Mouse (Mus musculus) frontal cortex, adult 2 months (tissue): Measurements from ENCODE around the gene Selenos. TPM values are rescaled to one million over a fixed set of nuclear protein-coding genes. Genes with fewer than 3 reads are reported as not detected.

Experiments
- DNase-seq, 2 experiments: peaks; one replicate each; pipeline ENCODE4 v3.0.0; 2022; ENCODE audit warnings: low spot score in 1 of 2; ENCODE audit errors: extremely low spot score in 1 of 2
- polyA plus RNA-seq: library from polyadenylated mRNA; depleted of rRNA; stranded (reverse); fragments of >200 nt; gene quantifications from 2 replicates; pipeline ENCODE4 v1.2.3, GENCODE M21; 2012; rRNA removed

Gene Selenos
- polyA plus RNA-seq, result 81.5 and 83.9 TPM in 2 replicates

DNA sequence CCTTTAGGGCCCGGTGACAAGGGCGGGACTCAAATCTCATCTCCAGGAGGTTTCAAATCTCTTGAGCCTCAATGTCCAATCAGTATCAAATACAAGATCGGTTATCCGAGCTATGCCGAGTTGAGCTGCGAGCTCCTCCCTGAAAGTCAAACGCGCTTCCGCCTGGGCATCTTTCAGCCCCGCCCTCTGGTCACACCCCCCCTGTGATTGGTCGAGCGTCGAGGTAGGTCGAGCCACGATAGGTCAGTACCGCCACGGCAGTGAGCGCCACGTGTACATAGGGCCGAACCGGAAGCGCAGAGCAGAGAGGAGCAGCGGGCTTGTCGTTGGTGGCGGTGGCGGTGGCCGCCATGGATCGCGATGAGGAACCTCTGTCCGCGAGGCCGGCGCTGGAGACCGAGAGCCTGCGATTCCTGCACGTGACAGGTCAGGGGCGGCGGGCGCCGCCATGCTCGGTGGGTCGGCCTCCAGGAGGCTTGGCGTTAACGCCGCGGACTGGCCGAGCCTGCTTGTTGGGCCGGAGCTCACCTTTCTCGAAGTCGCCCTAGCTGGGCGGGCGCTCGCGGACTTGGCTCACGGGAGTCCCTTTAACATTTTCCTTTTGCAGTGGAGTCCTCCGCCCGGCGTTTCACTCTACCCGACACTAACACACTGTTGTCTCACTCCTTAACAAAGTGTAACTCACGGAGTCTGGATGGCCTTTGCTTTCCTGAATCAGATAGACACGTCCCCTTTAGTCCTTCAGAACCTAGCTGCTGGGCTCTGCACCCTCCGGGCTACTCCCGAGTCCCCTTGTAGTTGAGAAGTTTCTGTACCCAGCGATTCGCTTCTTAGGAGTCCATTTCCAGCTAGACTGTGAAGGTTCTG, at the start of gene Selenos:
Selenos (plus strand) TSS at position 286 of the 867 bp plus-strand sequence.
- peak; percentile 95 to 97 for DNase-seq

DNA sequence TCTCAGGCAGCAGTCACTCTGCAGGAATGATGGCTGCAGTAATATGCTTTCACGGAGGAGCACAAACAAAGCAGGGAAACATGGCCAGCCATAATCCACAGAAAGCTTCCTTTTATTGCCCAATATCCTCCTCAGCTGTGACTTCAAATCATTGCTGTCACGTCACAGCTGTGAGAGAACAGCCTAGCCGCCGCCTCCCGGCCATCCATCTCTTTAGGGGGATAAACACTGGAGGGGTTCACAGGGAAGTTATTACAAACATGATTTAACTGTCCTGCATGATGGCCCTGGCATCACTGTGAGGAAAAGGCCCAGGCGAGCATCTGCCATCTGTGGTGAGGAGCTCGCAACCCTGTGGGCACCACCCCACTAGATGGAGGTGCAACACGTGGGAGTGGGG, 42.6 kb upstream of the Selenos start:
- DNase-seq, result no peak

DNA sequence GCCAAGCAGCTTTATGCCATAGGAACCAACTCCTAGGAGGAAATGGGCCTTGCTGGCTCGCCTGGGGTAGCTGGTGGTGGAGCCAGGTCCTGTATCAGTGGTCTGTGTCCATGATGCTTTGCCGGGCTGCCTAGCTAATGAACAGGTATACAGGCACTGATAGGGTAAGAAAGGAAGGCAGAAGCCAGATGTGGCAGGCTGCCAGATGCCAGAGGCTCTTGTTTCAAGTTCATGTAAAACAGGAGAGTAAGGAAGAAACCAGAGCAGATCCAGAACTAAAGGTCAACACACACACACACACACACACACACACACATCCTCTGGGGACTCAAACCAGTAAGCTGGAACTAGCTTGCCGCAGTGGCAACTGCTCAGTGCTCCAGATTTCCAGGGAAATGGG, 41.2 kb upstream of the Selenos start:
- no peak for DNase-seq

DNA sequence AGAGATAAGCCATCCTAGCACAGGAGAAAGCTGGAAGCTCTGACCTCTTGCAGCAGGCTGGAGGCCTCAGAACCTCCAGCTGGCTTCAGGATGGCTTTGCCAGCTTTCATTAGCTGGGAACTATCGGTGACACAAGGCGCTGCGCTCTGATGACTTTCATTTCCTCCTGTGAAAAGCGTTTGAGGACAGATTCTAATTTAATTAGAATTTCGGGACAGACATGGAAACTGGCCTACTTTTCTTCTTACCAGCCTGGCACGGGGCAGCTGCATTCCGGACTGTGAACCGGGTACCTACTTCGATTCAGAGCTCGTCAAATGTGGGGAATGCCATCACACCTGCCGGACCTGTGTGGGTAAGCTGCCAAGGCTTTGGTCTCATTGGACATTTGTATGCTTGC, 40.7 kb upstream of the Selenos start:
- DNase-seq, result no peak

DNA sequence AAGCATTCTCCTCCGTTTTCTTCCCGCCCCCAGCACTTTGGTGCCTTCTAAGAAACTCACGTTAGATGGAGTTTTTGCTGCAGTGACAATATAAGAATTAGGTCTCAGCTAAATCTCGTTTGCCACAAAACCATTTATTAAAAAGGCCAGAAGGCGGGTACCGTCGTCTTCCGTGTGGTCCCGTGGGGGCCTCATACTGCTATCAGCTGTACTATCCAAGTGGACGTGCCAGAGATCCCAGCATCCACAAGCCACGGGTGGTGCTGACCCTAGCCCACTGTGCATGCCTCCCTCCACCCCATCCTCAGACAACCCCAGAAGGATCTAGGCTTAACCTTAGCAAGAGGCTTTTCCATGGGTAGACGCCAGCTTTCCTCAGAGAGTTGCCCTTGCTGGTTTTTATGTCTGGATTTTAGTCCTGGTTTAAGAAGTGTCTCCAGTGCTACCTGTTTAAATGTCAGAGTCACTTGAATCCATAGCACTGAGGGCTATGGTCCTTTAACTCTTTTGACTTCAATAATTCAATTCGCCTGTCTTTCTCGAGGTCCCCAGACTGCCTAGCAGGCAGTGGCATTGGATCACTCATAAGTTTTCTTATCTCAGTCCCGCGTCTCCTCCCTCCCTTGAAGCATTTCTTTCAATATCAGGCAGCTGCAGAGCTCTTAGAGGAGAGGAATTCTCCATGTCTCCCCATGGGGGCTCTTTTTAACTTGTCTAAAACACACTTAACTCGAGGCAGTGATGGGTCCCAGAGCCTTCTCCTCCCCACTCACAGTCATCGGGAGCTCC, 39.2 kb upstream of the Selenos start:
- DNase-seq, result no peak

DNA sequence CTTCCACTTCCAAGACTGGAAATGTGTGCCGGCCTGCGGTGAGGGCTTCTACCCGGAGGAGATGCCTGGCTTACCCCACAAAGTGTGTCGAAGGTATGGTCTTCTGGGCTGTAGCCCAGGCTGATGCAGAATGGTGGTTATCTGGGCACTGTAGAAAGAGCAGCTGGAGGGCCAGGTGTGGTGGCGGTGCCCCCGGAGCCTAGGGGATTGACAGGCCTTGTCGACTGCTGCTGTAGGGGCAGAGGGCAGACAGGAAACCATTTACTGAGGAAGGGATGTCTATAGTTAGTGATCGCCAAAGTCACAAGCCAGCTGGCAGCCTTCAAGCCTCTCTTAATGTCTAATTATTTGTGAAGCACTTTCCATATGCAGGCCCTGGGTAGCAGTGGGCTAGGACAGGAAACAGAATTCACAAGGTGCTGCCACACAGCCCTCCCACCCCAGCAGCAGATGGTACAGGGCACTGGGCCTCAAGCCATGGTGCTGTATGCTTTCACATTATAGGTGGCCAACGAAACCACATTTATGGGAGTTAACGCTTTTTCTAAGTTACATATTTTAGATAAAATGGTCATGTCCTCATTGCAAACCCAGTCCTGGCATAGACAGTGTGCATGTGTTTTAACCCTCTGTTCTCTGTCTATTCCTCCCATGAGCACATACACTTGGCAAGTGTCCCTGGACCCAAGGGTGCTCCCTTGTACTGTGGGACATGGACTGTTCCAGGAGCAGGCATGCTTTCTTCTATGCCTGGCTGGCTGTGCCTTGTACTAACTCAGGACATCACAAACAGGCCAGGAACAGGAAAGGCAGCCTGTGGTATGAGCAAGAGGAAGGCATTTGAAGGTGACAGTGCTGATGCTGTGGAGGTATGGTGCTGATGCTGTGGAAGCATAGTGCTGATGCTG, 35.6 kb upstream of the Selenos start, which contains the start of gene Gm45213:
Gm45213 (plus strand) TSS at position 51 of the 908 bp plus-strand sequence.
- DNase-seq, result no peak

DNA sequence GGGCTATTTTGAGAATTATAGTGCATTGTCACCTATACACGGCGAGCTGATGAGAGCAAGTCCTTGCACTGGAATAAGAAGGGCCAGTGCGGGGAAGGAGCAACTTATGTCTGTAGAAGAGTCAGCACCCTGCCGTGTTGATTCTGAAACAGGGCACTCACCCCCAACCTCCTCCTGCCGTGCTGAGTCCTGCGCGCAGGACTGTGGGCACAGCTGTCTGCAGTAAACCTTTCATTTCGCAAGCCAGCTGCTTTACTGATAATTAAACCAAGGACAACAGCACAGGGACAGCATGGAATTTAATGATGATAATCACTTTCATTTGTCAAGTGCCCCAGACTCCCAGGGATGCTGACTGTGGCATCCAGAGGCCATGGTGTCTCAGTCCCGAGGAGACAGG, 34.8 kb upstream of the Selenos start:
- DNase-seq, result no peak

DNA sequence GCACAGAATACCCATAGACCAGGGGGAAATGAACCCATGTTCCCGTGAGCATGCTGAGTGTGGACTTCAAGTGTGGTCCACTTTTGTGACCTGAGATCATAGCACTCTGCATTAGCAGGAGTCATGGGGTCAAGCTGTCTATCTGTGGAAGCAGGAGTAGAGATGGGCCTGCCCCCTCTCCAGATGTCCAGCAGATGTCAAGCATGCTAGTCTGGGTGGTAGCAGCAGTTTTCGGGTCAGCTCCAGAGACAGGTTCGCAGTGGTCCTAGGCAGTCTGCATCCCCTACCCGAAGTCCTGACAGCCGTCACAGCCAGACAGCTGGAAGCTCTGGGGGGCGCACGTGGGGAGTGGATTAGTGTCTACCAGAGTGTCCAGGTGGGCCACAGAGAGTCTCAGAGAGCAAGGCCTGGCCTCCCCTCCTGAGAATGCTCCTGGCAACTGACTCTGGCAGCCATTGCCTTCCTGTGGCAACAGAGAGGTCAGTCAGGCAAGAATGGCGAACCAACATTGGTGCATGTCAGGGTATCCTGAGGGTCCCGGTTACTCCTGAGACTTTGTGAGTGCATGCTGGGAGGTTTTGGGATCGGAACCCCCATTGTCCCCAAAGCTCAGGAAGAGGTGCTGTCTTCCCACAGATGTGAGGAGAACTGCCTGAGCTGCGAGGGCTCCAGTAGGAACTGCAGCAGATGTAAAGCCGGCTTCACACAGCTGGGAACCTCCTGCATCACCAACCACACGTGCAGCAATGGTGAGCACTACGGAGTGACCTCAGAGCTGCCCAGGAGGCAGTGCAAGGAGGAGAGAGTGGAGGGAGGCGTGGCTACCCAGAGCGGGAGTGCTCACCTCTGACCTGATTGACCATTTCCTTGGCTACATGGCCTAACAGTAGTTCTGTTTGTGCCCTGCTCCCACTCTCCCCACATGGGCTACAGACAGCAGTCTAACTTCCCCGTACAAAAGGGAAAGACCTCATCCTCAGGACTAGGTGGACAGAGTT, 32.2 kb upstream of the Selenos start:
- no peak for DNase-seq

DNA sequence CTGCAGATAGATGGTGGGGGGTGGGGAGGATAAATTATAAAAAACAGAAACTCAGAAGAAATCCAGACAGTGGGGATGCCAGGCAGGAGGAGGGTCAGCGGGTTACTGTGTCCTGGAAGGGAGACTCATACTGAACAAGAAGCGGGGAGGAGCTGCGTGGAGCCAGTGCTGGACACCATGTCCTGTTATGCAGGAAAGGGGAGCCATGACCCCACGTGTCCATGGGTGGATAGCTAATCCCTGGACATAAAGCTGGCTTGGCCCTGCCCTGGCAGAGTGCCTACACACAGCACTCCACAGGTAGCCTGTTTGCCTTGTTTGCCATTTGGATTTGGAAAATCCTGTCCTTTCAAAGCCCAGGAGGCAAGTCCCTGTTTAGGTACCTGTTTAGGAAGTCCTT, 31.5 kb upstream of the Selenos start:
- no peak for DNase-seq

DNA sequence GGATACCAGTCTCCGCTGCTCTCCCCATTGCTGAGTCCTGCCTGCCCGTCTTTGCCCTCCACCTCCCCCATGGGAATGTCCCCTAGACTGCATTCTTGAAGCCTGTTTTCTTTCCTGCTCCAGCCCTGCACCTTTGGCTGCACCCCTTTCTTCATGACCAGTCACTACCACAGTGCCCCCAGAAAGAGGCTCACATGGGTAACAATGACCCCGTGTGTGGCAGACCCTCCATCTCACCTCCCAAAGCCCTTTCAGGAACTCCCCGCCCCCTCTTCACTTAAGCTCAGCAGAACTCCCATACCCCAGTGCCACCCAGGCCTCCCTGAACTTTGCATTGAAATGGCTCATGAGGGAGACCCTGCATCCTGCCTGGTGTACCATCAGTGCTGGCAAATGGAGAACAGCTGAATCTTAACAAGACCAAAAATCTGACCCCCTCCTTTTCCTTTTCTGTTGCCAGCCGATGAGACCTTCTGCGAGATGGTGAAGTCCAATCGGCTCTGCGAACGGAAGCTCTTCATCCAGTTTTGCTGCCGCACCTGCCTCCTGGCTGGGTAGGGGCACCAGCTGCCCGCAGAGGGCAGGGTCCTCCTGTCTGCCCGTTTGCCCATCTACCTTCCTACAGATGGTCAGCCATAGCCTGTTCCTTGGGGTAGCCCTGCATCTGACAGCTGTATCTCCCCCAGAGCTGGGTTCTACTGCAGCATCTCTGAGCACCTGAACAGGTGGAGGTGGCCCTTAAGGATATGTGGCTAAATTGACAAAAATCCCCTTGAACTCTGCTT, 30.8 kb upstream of the Selenos start:
- DNase-seq, result no peak

DNA sequence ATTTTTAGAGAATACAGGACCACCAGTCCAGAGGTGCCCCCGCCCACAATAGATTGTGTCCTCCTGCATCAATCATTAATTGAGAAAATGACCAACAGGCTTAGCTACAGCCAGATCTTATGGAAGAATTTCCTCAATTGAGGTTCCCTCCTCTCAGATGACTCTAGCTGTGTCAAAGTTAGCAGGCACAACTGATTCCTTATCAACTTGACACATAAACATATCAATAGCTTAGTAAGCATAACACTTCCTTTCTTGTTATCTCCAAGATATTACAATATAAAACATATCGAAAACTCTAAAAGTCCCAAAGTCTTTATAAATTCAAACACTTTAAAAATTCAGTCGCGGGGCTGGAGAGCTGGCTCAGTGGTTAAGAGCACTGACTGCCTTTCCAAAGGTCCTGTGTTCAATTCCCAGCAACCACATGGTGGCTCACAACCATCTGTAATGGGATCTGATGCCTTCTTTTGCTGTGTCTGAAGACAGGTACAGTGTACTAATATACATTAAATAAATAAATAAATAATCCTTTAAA, 25.4 kb upstream of the Selenos start:
- DNase-seq, result no peak

DNA sequence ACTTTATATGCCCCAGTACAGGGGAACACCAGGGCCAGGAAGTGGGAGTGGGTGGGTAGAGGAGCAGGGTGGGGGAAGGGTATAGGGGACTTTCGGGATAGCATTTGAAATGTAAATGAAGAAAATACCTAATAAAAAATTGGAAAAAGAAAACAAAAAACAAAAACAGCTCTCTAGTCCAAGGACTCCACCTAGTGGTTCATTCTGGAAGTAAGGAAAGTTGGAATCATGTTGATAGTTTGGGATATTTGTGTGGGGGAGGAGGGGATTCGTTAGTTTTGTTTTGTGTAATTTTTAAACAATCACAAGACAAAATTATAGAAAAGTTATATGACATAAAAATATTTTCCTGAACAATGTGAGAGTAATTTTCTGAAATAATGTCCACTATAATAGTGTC, 24.1 kb upstream of the Selenos start:
- DNase-seq, result peak in 1 of 2 experiments; percentile 54

DNA sequence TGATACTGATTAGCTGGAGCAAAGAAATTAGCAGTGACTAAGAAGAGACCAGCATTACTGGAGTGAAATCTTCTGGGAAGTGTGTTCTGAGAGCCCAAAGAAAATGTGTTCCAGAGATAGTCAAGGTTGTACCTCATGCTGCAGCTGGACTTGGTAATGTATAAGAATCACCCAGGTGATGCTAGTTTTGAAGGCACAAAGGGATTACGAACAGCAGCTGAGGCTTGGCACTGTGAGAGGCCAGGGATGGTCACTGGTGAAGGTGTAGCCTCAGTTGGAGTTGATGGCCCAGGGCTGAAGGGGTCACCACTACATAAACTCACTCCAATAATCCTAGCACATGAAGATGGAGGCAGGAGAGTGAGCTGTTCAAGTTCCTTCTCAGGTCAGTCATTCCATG, 20.7 kb upstream of the Selenos start, which contains the start of gene Snrpa1:
Snrpa1 (plus strand) TSS at position 301 of the 400 bp plus-strand sequence.
- DNase-seq, result no peak

DNA sequence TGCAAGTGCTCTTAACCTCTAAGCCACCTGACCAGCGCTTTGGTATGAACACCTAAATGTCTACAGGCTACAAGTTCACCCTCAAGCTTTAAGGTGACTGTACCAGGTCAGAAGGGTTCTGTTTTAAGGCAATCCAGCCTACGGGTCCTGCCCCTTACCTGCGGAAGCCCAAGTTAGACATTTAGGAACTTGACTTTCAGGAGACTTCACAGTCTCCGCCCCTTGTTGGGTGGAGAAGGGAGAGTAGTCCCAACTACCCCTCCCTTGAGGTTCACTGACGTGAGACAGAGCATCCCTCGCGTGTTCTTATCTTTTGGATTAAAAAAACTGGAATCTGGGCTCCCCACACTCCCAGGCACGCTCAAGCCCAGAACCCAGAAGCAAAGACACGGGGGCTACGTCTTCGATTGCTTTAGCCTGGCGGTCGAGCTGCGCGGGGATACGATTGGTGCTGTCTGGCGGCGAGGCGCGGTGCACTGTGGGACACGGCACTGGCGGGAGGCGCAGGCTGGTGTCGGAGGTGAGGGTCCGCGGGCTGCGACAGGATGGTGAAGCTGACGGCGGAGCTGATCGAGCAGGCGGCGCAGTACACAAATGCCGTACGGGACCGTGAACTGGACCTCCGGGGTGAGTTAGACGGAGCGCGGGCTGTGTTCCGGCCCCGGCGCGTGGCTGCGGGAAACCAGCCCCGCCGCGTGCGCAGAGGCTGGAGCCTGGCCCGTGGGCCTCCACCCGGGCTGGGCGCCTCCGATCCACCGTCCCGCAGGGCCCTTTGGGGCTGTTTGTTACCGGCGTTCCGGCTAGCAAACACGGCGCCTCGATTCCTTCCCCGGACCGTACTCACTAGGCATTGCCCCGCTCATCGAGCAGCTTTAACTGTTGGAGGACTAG, 19.1 kb upstream of the Selenos start:
- DNase-seq, result peak; percentile 68 to 87

DNA sequence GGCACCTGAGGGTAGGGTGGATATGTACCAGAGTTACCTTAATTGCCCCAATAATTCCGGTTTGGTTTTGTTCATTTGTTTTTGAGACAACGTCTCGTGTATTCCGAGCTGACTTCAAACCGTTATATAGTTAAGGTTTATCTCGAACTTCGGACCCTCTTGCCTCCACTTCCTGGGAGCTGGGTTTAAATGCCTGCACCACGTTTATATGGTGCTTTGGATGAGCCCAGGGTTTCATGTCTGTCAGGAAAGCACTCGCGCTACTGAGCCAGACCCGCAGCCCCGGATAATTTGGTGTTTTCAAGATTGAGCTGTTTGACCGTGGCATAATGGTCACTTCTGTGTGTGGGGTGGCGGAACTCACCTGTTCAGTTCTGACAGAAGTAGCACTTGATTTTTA, 18.4 kb upstream of the Selenos start:
- no peak for DNase-seq

DNA sequence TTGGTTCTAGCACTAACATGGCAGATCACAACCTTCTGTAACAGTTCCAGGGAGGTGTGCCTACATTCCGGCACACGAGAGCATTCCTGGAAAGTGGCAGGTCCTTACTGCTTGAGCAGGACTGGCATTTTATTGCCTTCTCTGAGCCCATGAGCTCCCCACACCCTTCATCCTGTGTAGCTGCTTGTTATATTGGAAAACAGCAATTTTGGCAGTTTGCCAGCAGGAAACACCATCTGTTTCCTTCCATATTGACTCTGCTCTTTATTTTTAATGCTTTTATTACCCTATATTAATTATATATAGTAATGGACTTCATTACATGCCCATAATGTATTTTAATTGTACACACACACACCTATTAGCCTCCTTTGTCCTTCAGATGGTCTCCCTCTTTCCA, 3.0 kb upstream of the Selenos start:
- DNase-seq, result no peak

DNA sequence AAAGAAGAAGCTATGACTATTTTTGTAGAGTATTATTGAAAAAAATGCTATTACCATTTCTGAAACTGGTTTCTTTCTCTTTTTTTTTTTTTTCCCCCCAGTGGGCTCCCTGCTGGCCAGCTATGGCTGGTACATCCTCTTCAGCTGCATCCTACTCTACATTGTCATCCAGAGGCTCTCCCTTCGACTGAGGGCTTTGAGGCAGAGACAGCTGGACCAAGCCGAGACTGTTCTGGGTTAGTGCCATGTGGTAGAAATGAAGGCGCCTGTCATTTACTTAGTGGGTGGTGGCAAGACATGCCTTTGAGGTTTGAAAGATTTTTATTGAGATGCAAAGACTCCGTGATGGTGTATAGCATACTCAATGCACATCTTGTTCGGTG, 773 bp downstream of the Selenos start:
- DNase-seq, result no peak
